Mouse (Mus musculus) liver, embryonic 14.5 days (tissue): ENCODE measurements around the gene Mettl25. TPM values are rescaled to one million over a fixed set of nuclear protein-coding genes. Genes with fewer than 3 reads are reported as not detected.

Experiments used
- ATAC-seq: fragments of 200-750 bp; cut with Nextera tagmentation; 2 replicates; pipeline ENCODE4 v1.8.0; 2017; ENCODE audit warnings: moderate number of reproducible peaks, mild to moderate bottlenecking, moderate library complexity; ENCODE audit not compliant: insufficient read depth
- DNase-seq, 3 experiments: peaks; one replicate each; pipeline ENCODE4 v3.0.0-alpha.2; 2012 to 2013; ENCODE audit warnings: low read depth in 3 of 3, low spot score in 3 of 3
- H3K27ac ChIP-seq: fragments of 300-500 bp; sonication (generic); 2 replicates; pipeline ENCODE4 v1.5.1; 2014; ENCODE audit warnings: moderate library complexity, mild to moderate bottlenecking, control low read depth, inconsistent platforms
- H3K27me3 ChIP-seq: fragments of 300-500 bp; sonication (generic); 2 replicates; pipeline ENCODE4 v1.6.1; 2014; ENCODE audit warnings: mild to moderate bottlenecking, low read length, moderate library complexity; ENCODE audit not compliant: control insufficient read depth, insufficient read depth
- H3K36me3 ChIP-seq: fragments of 300-500 bp; sonication (generic); replicated peaks from 2 replicates; pipeline ENCODE4 v1.6.1; 2014; ENCODE audit warnings: low read depth; ENCODE audit not compliant: control insufficient read depth, insufficient read depth
- H3K4me1 ChIP-seq, 2 experiments: fragments of 200-500 bp in 1 of 2; fragments of 300-500 bp in 1 of 2; sonication (generic) in 1 of 2; replicated peaks; 2 replicates each; pipeline ENCODE4 v1.6.1; 2012 to 2014; ENCODE audit warnings: antibody characterized with exemption in 1 of 2, inconsistent platforms in 1 of 2, low read length in 1 of 2; ENCODE audit not compliant: control insufficient read depth in 2 of 2, insufficient read depth in 2 of 2
- H3K4me2 ChIP-seq: fragments of 300-500 bp; sonication (generic); 2 replicates; pipeline ENCODE4 v1.6.1; 2014; ENCODE audit warnings: low read depth, mild to moderate bottlenecking, control low read depth, moderate library complexity
- H3K4me3 ChIP-seq, 2 experiments: fragments of 200-500 bp in 1 of 2; fragments of 300-500 bp in 1 of 2; sonication (generic) in 1 of 2; 2 replicates each; pipeline ENCODE4 v1.5.1; 2012 to 2014; ENCODE audit warnings: low read depth in 2 of 2, low read length in 2 of 2, mild to moderate bottlenecking in 2 of 2, control low read depth in 1 of 2, inconsistent platforms in 1 of 2, moderate library complexity in 1 of 2; ENCODE audit not compliant: insufficient read depth in 1 of 2
- H3K9ac ChIP-seq: fragments of 300-500 bp; sonication (generic); replicated peaks from 2 replicates; pipeline ENCODE4 v1.6.1; 2014; ENCODE audit warnings: mild to moderate bottlenecking, control low read depth, moderate library complexity
- H3K9me3 ChIP-seq: fragments of 300-500 bp; sonication (generic); 2 replicates; pipeline ENCODE4 v1.6.1; 2016; ENCODE audit warnings: low read length, mixed read lengths; ENCODE audit not compliant: control insufficient read depth
- CTCF ChIP-seq: IDR thresholded peaks from 2 replicates; pipeline ENCODE4 v1.5.1; 2016; ENCODE audit warnings: antibody characterized with exemption, low read depth, control low read depth
- EP300 ChIP-seq: IDR thresholded peaks from 2 replicates; pipeline ENCODE4 v1.6.1; 2016; ENCODE audit warnings: antibody characterized with exemption, low read depth
- WGBS: fragments of 180-500 bp; shearing (Covaris S2); extraction: QIAGEN DNeasy Blood & Tissue Kit; methylation state at CpG from one replicate; pipeline ENCODE4 v1.1.7; 2014; ENCODE audit not compliant: insufficient replicate concordance; 5-methylcytosine and 5-hydroxymethylcytosine counted together
- polyA plus RNA-seq, 2 experiments: library from polyadenylated mRNA; depleted of rRNA in 1 of 2; stranded (reverse) in 1 of 2; unstranded in 1 of 2; fragments of >200 nt; fragmentation: Nextera tagmentation in 1 of 2; extraction: Ambion mirVana in 1 of 2; gene quantifications; 2 replicates each; pipeline versions ENCODE4 v1.2.1 to v1.2.3; 2012 to 2014

Mettl25 gene
- polyA plus RNA-seq, 2 experiments: 3.4 to 4.7 TPM

GRCm38 (mm10) chr10:105714844-105715243 is 126.3 kb downstream of the Mettl25 start:
- Histone ChIP-seq H3K4me3 (no peak overlapping the region), H3K4me1 (no peaks in the 10 kb centered on the region), H3K4me2 (no peak overlapping the region), H3K27ac (no peak overlapping the region), H3K9ac (no peak overlapping the region), H3K27me3 (no peaks in the 10 kb centered on the region), H3K9me3 (no peaks in the 10 kb centered on the region), H3K36me3 (no peaks in the 10 kb centered on the region)
- WGBS: 6% methylated on average over 6 of the region's 6 CpGs
- peak in 2 of 3 experiments; percentile 7 to 12 for DNase-seq
- TF ChIP-seq EP300 (no peak), CTCF (peak; percentile 57; the same call in 1 of the 2 replicates)
- no peak for ATAC-seq

- 24% methylated on average over 4 of the region's 4 CpGs for WGBS
- ATAC-seq (no peak), DNase-seq (no peak)
- H3K27ac ChIP-seq: no peak overlapping the region
- no peaks in the 10 kb centered on the region for H3K36me3 ChIP-seq
- H3K4me3 ChIP-seq: no peak overlapping the region
- H3K9me3 ChIP-seq: no peaks in the 10 kb centered on the region
- H3K4me1 ChIP-seq: no peaks in the 10 kb centered on the region
- no peak overlapping the region for H3K4me2 ChIP-seq
- TF ChIP-seq CTCF: no peak
- no peak for TF ChIP-seq EP300
- H3K9ac ChIP-seq: no peak overlapping the region
- no peaks in the 10 kb centered on the region for H3K27me3 ChIP-seq
Observed at GRCm38 (mm10) chr10:105714366-105714765, 126.8 kb downstream of the Mettl25 start.

GRCm38 (mm10) chr10:105713222-105713621 is 128.0 kb downstream of the Mettl25 start:
- ATAC-seq: no peak

More at GRCm38 (mm10) chr10:105713222-105713621, 128.0 kb downstream of the Mettl25 start:
- no peaks in the 10 kb centered on the region for H3K27me3 ChIP-seq
- no peaks in the 10 kb centered on the region for H3K36me3 ChIP-seq
- no peaks in the 10 kb centered on the region for H3K9me3 ChIP-seq
- 65% methylated on average over 5 of the region's 5 CpGs for WGBS
- TF ChIP-seq EP300: no peak
- no peak for TF ChIP-seq CTCF
- no peak overlapping the region for H3K27ac ChIP-seq
- no peak overlapping the region for H3K9ac ChIP-seq
- H3K4me2 ChIP-seq: no peak overlapping the region
- no peak for DNase-seq
- no peaks in the 10 kb centered on the region for H3K4me1 ChIP-seq
- H3K4me3 ChIP-seq: no peak overlapping the region

Other genes starting within 250 kb of the Mettl25 start
- 4.3 and 9.4 TPM in 2 replicates for gene Ccdc59, start 313 bp downstream of the Mettl25 start, polyA plus RNA-seq (2012; rRNA removed)
- 21.3 TPM in 2 replicates for gene Ccdc59, start 313 bp downstream of the Mettl25 start, polyA plus RNA-seq (2014; fragmentation: Nextera tagmentation; extraction: Ambion mirVana)